Comparison of ENCODE assay signal across 35 mouse cellular contexts in genomic region chr5:37030753-37031152, GRCm38 (mm10). TPM values are rescaled to one million over a fixed set of nuclear protein-coding genes. Genes with fewer than 3 reads are reported as not detected.
DNase-seq lines count a peak whose midpoint lies in the region; ATAC-seq and TF ChIP-seq lines count a peak whose summit lies in the region.
"Had no signal": no experiment of that assay in that cellular context is flagged by ENCODE, and none has a peak within 500 bp of the region (broad histone marks: within the 10 kb centered on the region; RNA-seq: fewer than 3 reads in every experiment).

No protein-coding gene starts in this region.

- H3K9ac ChIP-seq in hindbrain, embryonic 15.5 days, result no peak overlapping the region
- no peak overlapping the region for H3K9ac ChIP-seq in hindbrain, embryonic 14.5 days
- no peak overlapping the region for H3K9ac ChIP-seq in midbrain, embryonic 15.5 days
- no peak overlapping the region for H3K9ac ChIP-seq in midbrain, embryonic 14.5 days (replicated peaks; ENCODE audit: low read length)
- H3K9ac ChIP-seq: heart, embryonic 12.5 days; limb, embryonic 15.5 days; liver, embryonic 14.5 days; stomach, embryonic 15.5 days had no signal

- DNase-seq in hindbrain, embryonic 14.5 days (ENCODE audit: low spot score), result no peak
- no peak for DNase-seq in midbrain, embryonic 14.5 days
- DNase-seq in brain, adult 2 months (ENCODE audit: low read depth, low spot score), result peak; percentile 70
- DNase-seq in adrenal gland, postnatal 14 days, result no peak
- DNase-seq in heart, embryonic 10.5 days (ENCODE audit: low spot score), result no peak
- DNase-seq: adrenal gland, adult 2 months; B cell, adult 2 months; cerebellum, adult 8-10 months; cerebellum, postnatal 25 days; gastrocnemius, adult 2 months; gastrocnemius, postnatal 36 days; heart, adult 18-20 months; heart, postnatal 4 days; kidney, postnatal 14 days; left cerebral cortex, postnatal 4 days; lung, adult 2 months; lung, postnatal 10 days; right cerebral cortex, postnatal 14 days; thymus, postnatal 14 days had no signal

- H3K79me3 ChIP-seq in C2C12 (ENCODE audit: low read depth), result no peaks in the 10 kb centered on the region

- 0 out of 2 replicates have a peak, but pooled peaks cover 2% of the 10 kb centered on the region for H3K36me3 ChIP-seq in hindbrain, embryonic 15.5 days
- H3K36me3 ChIP-seq in hindbrain, embryonic 14.5 days (replicated peaks; ENCODE audit: control insufficient read depth, insufficient read depth), result no peaks in the 10 kb centered on the region
- H3K36me3 ChIP-seq in midbrain, embryonic 15.5 days (replicated peaks), result no peaks in the 10 kb centered on the region
- H3K36me3 ChIP-seq in midbrain, embryonic 14.5 days (ENCODE audit: control insufficient read depth, insufficient read depth, low read length), result no peaks in the 10 kb centered on the region
- no peaks in the 10 kb centered on the region for H3K36me3 ChIP-seq in C2C12 (ENCODE audit: control insufficient read depth, insufficient read depth)
- no peaks in the 10 kb centered on the region for H3K36me3 ChIP-seq in heart, embryonic 10.5 days
- H3K36me3 ChIP-seq: heart, embryonic 12.5 days; limb, embryonic 15.5 days; stomach, embryonic 15.5 days had no signal

- H3K4me3 ChIP-seq in hindbrain, embryonic 15.5 days, result no peak overlapping the region
- H3K4me3 ChIP-seq in hindbrain, embryonic 14.5 days (replicated peaks; ENCODE audit: low read length), result no peak overlapping the region
- no peak overlapping the region for H3K4me3 ChIP-seq in midbrain, embryonic 15.5 days
- no peak overlapping the region for H3K4me3 ChIP-seq in midbrain, embryonic 14.5 days (replicated peaks; ENCODE audit: low read depth, low read length)
- H3K4me3 ChIP-seq in C2C12 (ENCODE audit: insufficient read depth, poor library complexity, severe bottlenecking), result no peak overlapping the region
- H3K4me3 ChIP-seq in heart, embryonic 10.5 days, result no peak overlapping the region
- H3K4me3 ChIP-seq: gastrocnemius, adult 2 months; heart, embryonic 12.5 days; limb, embryonic 15.5 days; stomach, embryonic 15.5 days had no signal

- WGBS in hindbrain, embryonic 15.5 days, result 53% methylated on average over 9 of the region's 9 CpGs
- WGBS in hindbrain, embryonic 14.5 days, result 62% methylated on average over 9 of the region's 9 CpGs
- 59% methylated on average over 9 of the region's 9 CpGs for WGBS in midbrain, embryonic 15.5 days
- 54% methylated on average over 9 of the region's 9 CpGs for WGBS in midbrain, embryonic 14.5 days
- WGBS in heart, embryonic 10.5 days, result 47% methylated on average over 9 of the region's 9 CpGs

- H3K27me3 ChIP-seq in hindbrain, embryonic 15.5 days, result peaks cover 5% of the 10 kb centered on the region; the same call in 1 of the 2 replicates
- peaks cover 37% of the 10 kb centered on the region for H3K27me3 ChIP-seq in hindbrain, embryonic 14.5 days (ENCODE audit: control insufficient read depth, insufficient read depth, low read length)
- peaks cover 25% of the 10 kb centered on the region for H3K27me3 ChIP-seq in midbrain, embryonic 15.5 days (replicated peaks)
- H3K27me3 ChIP-seq in midbrain, embryonic 14.5 days (ENCODE audit: control insufficient read depth, insufficient read depth, low read length), result peaks cover 36% of the 10 kb centered on the region
- H3K27me3 ChIP-seq in C2C12 (ENCODE audit: control insufficient read depth, insufficient read depth, insufficient read length), result peaks cover 57% of the 10 kb centered on the region
- peaks cover 68% of the 10 kb centered on the region for H3K27me3 ChIP-seq in heart, embryonic 10.5 days (ENCODE audit: insufficient read depth, poor library complexity, severe bottlenecking)

- no peak for ATAC-seq in hindbrain, embryonic 15.5 days (ENCODE audit: low FRiP score, low read depth)
- ATAC-seq in hindbrain, embryonic 14.5 days (ENCODE audit: low FRiP score), result no peak
- no peak for ATAC-seq in midbrain, embryonic 15.5 days (replicated peaks)
- no peak for ATAC-seq in midbrain, embryonic 14.5 days (ENCODE audit: low FRiP score, low TSS enrichment)
- ATAC-seq: activated CD4-positive, CD25-positive, alpha-beta regulatory T cell, adult 4 months; intestine, postnatal 0 days had no signal

- H3K79me2 ChIP-seq in C2C12 (ENCODE audit: control insufficient read depth, insufficient read depth), result no peaks in the 10 kb centered on the region

- no peak overlapping the region for H3K27ac ChIP-seq in hindbrain, embryonic 15.5 days (replicated peaks)
- H3K27ac ChIP-seq in hindbrain, embryonic 14.5 days, result no peak overlapping the region
- no peak overlapping the region for H3K27ac ChIP-seq in midbrain, embryonic 15.5 days
- no peak overlapping the region for H3K27ac ChIP-seq in midbrain, embryonic 14.5 days (replicated peaks; ENCODE audit: low read depth, low read length)
- H3K27ac ChIP-seq in heart, embryonic 10.5 days, result no peak overlapping the region
- H3K27ac ChIP-seq: gastrocnemius, adult 2 months; limb, embryonic 15.5 days; liver, embryonic 14.5 days; macrophage; stomach, embryonic 15.5 days had no signal

- peaks cover 29% of the 10 kb centered on the region for H3K4me1 ChIP-seq in hindbrain, embryonic 15.5 days (replicated peaks)
- H3K4me1 ChIP-seq in hindbrain, embryonic 14.5 days (replicated peaks; ENCODE audit: control insufficient read depth, insufficient read depth, low read length), result peaks cover 3% of the 10 kb centered on the region; the same call in 1 of the 2 replicates
- peaks cover 25% of the 10 kb centered on the region for H3K4me1 ChIP-seq in midbrain, embryonic 15.5 days
- H3K4me1 ChIP-seq in midbrain, embryonic 14.5 days (ENCODE audit: control insufficient read depth, insufficient read depth, low read length), result peaks cover 12% of the 10 kb centered on the region
- peaks cover 18% of the 10 kb centered on the region for H3K4me1 ChIP-seq in heart, embryonic 10.5 days

- H3K4me2 ChIP-seq in hindbrain, embryonic 15.5 days, result peak overlapping the region; percentile 90
- H3K4me2 ChIP-seq in hindbrain, embryonic 14.5 days (replicated peaks), result no peak overlapping the region
- H3K4me2 ChIP-seq in midbrain, embryonic 15.5 days, result peak overlapping the region; percentile 77; the same call in 1 of the 2 replicates
- H3K4me2 ChIP-seq in midbrain, embryonic 14.5 days (ENCODE audit: low read length), result no peak overlapping the region; the same call in 1 of the 2 replicates
- H3K4me2 ChIP-seq: heart, embryonic 12.5 days; limb, embryonic 15.5 days; stomach, embryonic 15.5 days had no signal

- H3K9me3 ChIP-seq in hindbrain, embryonic 15.5 days, result no peaks in the 10 kb centered on the region
- no peaks in the 10 kb centered on the region for H3K9me3 ChIP-seq in hindbrain, embryonic 14.5 days (ENCODE audit: control insufficient read depth, low read length)
- no peaks in the 10 kb centered on the region for H3K9me3 ChIP-seq in midbrain, embryonic 15.5 days
- no peaks in the 10 kb centered on the region for H3K9me3 ChIP-seq in midbrain, embryonic 14.5 days (ENCODE audit: control insufficient read depth, low read length)
- no peaks in the 10 kb centered on the region for H3K9me3 ChIP-seq in heart, embryonic 10.5 days
- H3K9me3 ChIP-seq: heart, embryonic 12.5 days; limb, embryonic 15.5 days; stomach, embryonic 15.5 days had no signal

- no peak overlapping the region for H3ac ChIP-seq in C2C12 (ENCODE audit: control insufficient read depth, insufficient read length, low read depth)

- TF ChIP-seq CTCF in C2C12 (IDR thresholded peaks at IDR 0.05; ENCODE audit: control insufficient read depth, insufficient read depth, insufficient read length), result no peak

TF ChIP-seq in C2C12, 6 proteins besides CTCF, POLR2A, EP300 and RAD21:
- TF ChIP-seq USF1 (IDR thresholded peaks at IDR 0.05; ENCODE audit: low read depth) (peak; percentile 24), MYOG (IDR thresholded peaks at IDR 0.05; ENCODE audit: control insufficient read depth, extremely low read depth, insufficient read length) (no peak)

RNA-seq across cellular contexts. Expression of gene Wfs1, which starts 41.7 kb away (rescaled TPM):
- 8.8 TPM in 2 replicates for polyA plus RNA-seq in hindbrain, embryonic 15.5 days (2015; fragmentation: Nextera tagmentation; extraction: Ambion mirVana)
- 6.8 and 8.4 TPM in 2 replicates for polyA plus RNA-seq in hindbrain, embryonic 14.5 days (2014; fragmentation: Nextera tagmentation; extraction: Ambion mirVana)
- 8.9 and 10.2 TPM in 2 replicates for polyA plus RNA-seq in midbrain, embryonic 15.5 days (2015; fragmentation: Nextera tagmentation; extraction: Ambion mirVana)
- polyA plus RNA-seq in midbrain, embryonic 14.5 days (2014; fragmentation: Nextera tagmentation; extraction: Ambion mirVana), result 4.6 and 5.2 TPM in 2 replicates
- polyA plus RNA-seq in C2C12 (2012; fragmentation: generic; extraction: Trizol), result 16.2 TPM
- total RNA-seq in adrenal gland, postnatal 14 days (2021), result 23.7 and 24.3 TPM in 2 replicates
- 17.4 and 30.7 TPM in 2 replicates for polyA plus RNA-seq in heart, embryonic 10.5 days (2016; fragmentation: Nextera tagmentation; extraction: Ambion mirVana)
- total RNA-seq: megakaryocyte-erythroid progenitor cell, adult 5-6 weeks had no signal

RNA-seq across cellular contexts. Expression of gene Gm1043, which starts 54.4 kb away (rescaled TPM):
- polyA plus RNA-seq in hindbrain, embryonic 15.5 days (2015; fragmentation: Nextera tagmentation; extraction: Ambion mirVana), result 1.5 and 2.2 TPM in 2 replicates
- 1.7 and 2.0 TPM in 2 replicates for polyA plus RNA-seq in hindbrain, embryonic 14.5 days (2014; fragmentation: Nextera tagmentation; extraction: Ambion mirVana)
- 2.6 and 2.8 TPM in 2 replicates for polyA plus RNA-seq in midbrain, embryonic 15.5 days (2015; fragmentation: Nextera tagmentation; extraction: Ambion mirVana)
- 1.7 and 2.0 TPM in 2 replicates for polyA plus RNA-seq in midbrain, embryonic 14.5 days (2014; fragmentation: Nextera tagmentation; extraction: Ambion mirVana)
- polyA plus RNA-seq in C2C12 (2012; fragmentation: generic; extraction: Trizol), result not detected
- 0.19 and 0.98 TPM in 2 replicates for total RNA-seq in adrenal gland, postnatal 14 days (2021)
- not detected in 2 replicates for polyA plus RNA-seq in heart, embryonic 10.5 days (2016; fragmentation: Nextera tagmentation; extraction: Ambion mirVana)
- total RNA-seq: CH12.LX; ES-E14; gastrocnemius, adult 2 months; gastrocnemius, postnatal 36 days; heart, postnatal 4 days had no signal
- polyA plus RNA-seq: embryonic facial prominence, embryonic 11.5 days; heart, embryonic 12.5 days; heart, postnatal 0 days; kidney, embryonic 14.5 days; liver, embryonic 14.5 days; macrophage had no signal

Comparison
In these comparisons a context has a peak if more than half of its experiments do, and no peak if none do; other contexts are left out.
1. H3K4me2 ChIP-seq: peak in hindbrain, embryonic 15.5 days (single experiment) and midbrain, embryonic 15.5 days (single experiment); none in hindbrain, embryonic 14.5 days (single experiment) and midbrain, embryonic 14.5 days (single experiment).